Mouse (Mus musculus): ENCODE results near the gene Arhgdig.

GRCm38 (mm10) chr17:26221508-26221907 lies 13.9 kb upstream of the Arhgdig start:
- no peak for TF ChIP-seq MYB (IDR thresholded peaks at IDR 0.05; ENCODE audit: low read depth, low read length)
- no peak for TF ChIP-seq GATA1 (IDR thresholded peaks at IDR 0.05; ENCODE audit: low read depth, low read length)
- no peak for TF ChIP-seq CTCF (IDR thresholded peaks at IDR 0.05 in 2 of 3, conservative IDR thresholded peaks at IDR 0.05 in 1 of 3; ENCODE audit: control insufficient read depth in 1 of 3, insufficient read depth in 1 of 3, low read depth in 2 of 3, low read length in 3 of 3, poor library complexity in 1 of 3, severe bottlenecking in 1 of 3)
- no peak for TF ChIP-seq TCF12 (IDR thresholded peaks at IDR 0.05; ENCODE audit: low read depth, low read length)
- TF ChIP-seq E2F4 (IDR thresholded peaks at IDR 0.05; ENCODE audit: borderline replicate concordance, low read depth, low read length), result no peak
- no peak for TF ChIP-seq POLR2A (IDR thresholded peaks at IDR 0.05; ENCODE audit: control insufficient read depth in 1 of 2, insufficient read depth in 1 of 2, low read depth in 1 of 2, low read length in 2 of 2, poor library complexity in 1 of 2)
- no peak for TF ChIP-seq CHD1 (IDR thresholded peaks at IDR 0.05; ENCODE audit: low read depth, low read length)
- TF ChIP-seq MEF2A (IDR thresholded peaks at IDR 0.05; ENCODE audit: extremely low read depth, insufficient replicate concordance, low read depth, low read length, poor library complexity, severe bottlenecking), result no peak
- TF ChIP-seq MYC (IDR thresholded peaks at IDR 0.05; ENCODE audit: low read depth, low read length), result no peak
- no peak for TF ChIP-seq USF1 (IDR thresholded peaks at IDR 0.05; ENCODE audit: low read depth, low read length)
- TF ChIP-seq MXI1 (IDR thresholded peaks at IDR 0.05; ENCODE audit: low read depth, low read length), result no peak
- TF ChIP-seq SMC3 (IDR thresholded peaks at IDR 0.05; ENCODE audit: low read depth, low read length), result no peak
- TF ChIP-seq TAL1 (IDR thresholded peaks at IDR 0.05; ENCODE audit: low read length), result no peak
- no peak for TF ChIP-seq MAX (IDR thresholded peaks at IDR 0.05; ENCODE audit: low read length)
